Mouse (Mus musculus) MEL (cell line): ENCODE measurements around the gene Opa1. TPM values are rescaled to one million over a fixed set of nuclear protein-coding genes. Genes with fewer than 3 reads are reported as not detected.

ENCODE experiments used
- DNase-seq: peaks from one replicate; pipeline ENCODE4 v3.0.0; 2011; ENCODE audit warnings: low read depth, low spot score
- H3K27ac ChIP-seq: 2 replicates; pipeline ENCODE4 v1.5.1; 2012; ENCODE audit warnings: low read depth, mild to moderate bottlenecking, control low read depth, low read length, moderate library complexity; ENCODE audit not compliant: control insufficient read depth
- H3K27me3 ChIP-seq, 2 experiments: fragments of 150-350 bp in 1 of 2; sonication (generic) in 1 of 2; 2 replicates each; pipeline ENCODE4 v1.6.1; 2012; ENCODE audit warnings: low read length in 2 of 2, mild to moderate bottlenecking in 2 of 2, improper control_type of control experiment in 1 of 2, moderate library complexity in 1 of 2; ENCODE audit not compliant: insufficient read depth in 2 of 2, control insufficient read depth in 1 of 2
- H3K36me3 ChIP-seq, 2 experiments: 2 replicates each; pipeline ENCODE4 v1.6.1; 2012 to 2014; ENCODE audit warnings: low read length in 2 of 2, improper control_type of control experiment in 1 of 2, inconsistent platforms in 1 of 2, mild to moderate bottlenecking in 1 of 2; ENCODE audit not compliant: insufficient read depth in 2 of 2, control insufficient read depth in 1 of 2
- H3K4me1 ChIP-seq, 2 experiments: fragments of 150-350 bp in 1 of 2; sonication (generic) in 1 of 2; 2 replicates each; pipeline ENCODE4 v1.6.1; 2012; ENCODE audit warnings: low read length in 2 of 2, improper control_type of control experiment in 1 of 2, mild to moderate bottlenecking in 1 of 2; ENCODE audit not compliant: insufficient read depth in 2 of 2, control insufficient read depth in 1 of 2
- H3K4me3 ChIP-seq, 2 experiments: fragments of 150-350 bp in 1 of 2; sonication (generic) in 1 of 2; 2 replicates each; pipeline ENCODE4 v1.5.1; 2012; ENCODE audit warnings: low read depth in 2 of 2, low read length in 2 of 2, mild to moderate bottlenecking in 2 of 2, moderate library complexity in 2 of 2, control low read depth in 1 of 2, improper control_type of control experiment in 1 of 2; ENCODE audit not compliant: control insufficient read depth in 1 of 2, insufficient read depth in 1 of 2
- H3K79me2 ChIP-seq: 2 replicates; pipeline ENCODE4 v1.6.1; 2012; ENCODE audit warnings: mild to moderate bottlenecking, low read length, moderate library complexity; ENCODE audit not compliant: control insufficient read depth, poor library complexity, insufficient read depth
- H3K9ac ChIP-seq: 2 replicates; pipeline ENCODE4 v1.6.1; 2012; ENCODE audit warnings: low read depth, mild to moderate bottlenecking, control low read depth, low read length, moderate library complexity; ENCODE audit not compliant: control insufficient read depth, poor library complexity, severe bottlenecking
- H3K9me3 ChIP-seq: fragments of 150-350 bp; sonication (generic); replicated peaks from 2 replicates; pipeline ENCODE4 v1.6.1; 2012; ENCODE audit warnings: mild to moderate bottlenecking, low read length, improper control_type of control experiment, moderate library complexity; ENCODE audit not compliant: insufficient read depth
- CTCF ChIP-seq, 3 experiments: IDR thresholded peaks in 2 of 3; conservative IDR thresholded peaks in 1 of 3; 2 replicates each; pipeline ENCODE4 v1.5.1; 2011 to 2012; ENCODE audit warnings: low read length in 3 of 3, low read depth in 2 of 3, mild to moderate bottlenecking in 2 of 3, improper control_type of control experiment in 1 of 3, inconsistent platforms in 1 of 3, mixed read lengths in 1 of 3, moderate library complexity in 1 of 3; ENCODE audit not compliant: control insufficient read depth in 1 of 3, insufficient read depth in 1 of 3, poor library complexity in 1 of 3, severe bottlenecking in 1 of 3
- ETS1 ChIP-seq: IDR thresholded peaks from 2 replicates; pipeline ENCODE4 v1.6.1; 2012; ENCODE audit warnings: low read depth, mild to moderate bottlenecking, inconsistent platforms, low read length, improper control_type of control experiment, moderate library complexity
- GABPA ChIP-seq: IDR thresholded peaks from 2 replicates; pipeline ENCODE4 v1.6.1; 2012; ENCODE audit warnings: low read depth, mild to moderate bottlenecking, inconsistent platforms, low read length, improper control_type of control experiment, moderate library complexity
- GATA1 ChIP-seq: IDR thresholded peaks from 2 replicates; pipeline ENCODE4 v1.6.1; 2011; ENCODE audit warnings: low read depth, low read length, improper control_type of control experiment
- HCFC1 ChIP-seq: IDR thresholded peaks from 2 replicates; pipeline ENCODE4 v1.6.1; 2012; ENCODE audit warnings: low read depth, mild to moderate bottlenecking, inconsistent platforms, low read length, improper control_type of control experiment, moderate library complexity
- MAX ChIP-seq: IDR thresholded peaks from 2 replicates; pipeline ENCODE4 v1.6.1; 2011; ENCODE audit warnings: low read length, improper control_type of control experiment
- MAZ ChIP-seq: IDR thresholded peaks from 2 replicates; pipeline ENCODE4 v1.6.1; 2012; ENCODE audit warnings: low read depth, mild to moderate bottlenecking, inconsistent platforms, low read length, improper control_type of control experiment
- MYB ChIP-seq: IDR thresholded peaks from 2 replicates; pipeline ENCODE4 v1.6.1; 2011; ENCODE audit warnings: mild to moderate bottlenecking, low read depth, low read length, improper control_type of control experiment
- MYC ChIP-seq: IDR thresholded peaks from 2 replicates; pipeline ENCODE4 v1.6.1; 2011; ENCODE audit warnings: low read depth, mild to moderate bottlenecking, low read length, improper control_type of control experiment, moderate library complexity
- NELFE ChIP-seq: IDR thresholded peaks from 2 replicates; pipeline ENCODE4 v1.6.1; 2011; ENCODE audit warnings: low read depth, low read length, improper control_type of control experiment
- POLR2AphosphoS2 ChIP-seq: IDR thresholded peaks from 2 replicates; pipeline ENCODE4 v1.6.1; 2011; ENCODE audit warnings: low read length, improper control_type of control experiment
- POLR2AphosphoS5 ChIP-seq: IDR thresholded peaks from 2 replicates; pipeline ENCODE4 v1.6.1; 2012; ENCODE audit warnings: low read depth, borderline replicate concordance, mild to moderate bottlenecking, inconsistent platforms, low read length, moderate library complexity, mixed read lengths
- RAD21 ChIP-seq: IDR thresholded peaks from 2 replicates; pipeline ENCODE4 v1.6.1; 2011; ENCODE audit warnings: mild to moderate bottlenecking, low read depth, low read length, improper control_type of control experiment
- SMC3 ChIP-seq: IDR thresholded peaks from 2 replicates; pipeline ENCODE4 v1.6.1; 2011; ENCODE audit warnings: low read depth, low read length, improper control_type of control experiment
- TAL1 ChIP-seq: IDR thresholded peaks from 2 replicates; pipeline ENCODE4 v1.6.1; 2012; ENCODE audit warnings: mild to moderate bottlenecking, inconsistent platforms, low read length, moderate library complexity, mixed read lengths
- UBTF ChIP-seq: IDR thresholded peaks from 2 replicates; pipeline ENCODE4 v1.6.1; 2012; ENCODE audit warnings: low read depth, mild to moderate bottlenecking, inconsistent platforms, low read length, improper control_type of control experiment, moderate library complexity, borderline replicate concordance; ENCODE audit not compliant: insufficient read depth
- ZNF384 ChIP-seq: IDR thresholded peaks from 2 replicates; pipeline ENCODE4 v1.6.1; 2012; ENCODE audit warnings: low read depth, mild to moderate bottlenecking, inconsistent platforms, low read length, improper control_type of control experiment
- polyA plus RNA-seq, 2 experiments: library from polyadenylated mRNA; stranded (reverse) in 1 of 2; unstranded in 1 of 2; fragments of >175 nt in 1 of 2; fragments of >200 nt in 1 of 2; gene quantifications; 2 replicates each; pipeline versions ENCODE4 v1.2.1 to v1.2.4; 2012; ENCODE audit warnings: low replicate concordance in 2 of 2, low read depth in 1 of 2; ENCODE audit not compliant: insufficient read length in 2 of 2, insufficient read depth in 1 of 2, missing spikeins in 1 of 2
- total RNA-seq: library from RNA; depleted of rRNA; stranded (reverse); fragments of 300-350 nt; gene quantifications from 2 replicates; pipeline ENCODE4 v1.2.3, GENCODE M21; 2012

Gene Opa1
- total and polyA plus RNA-seq, 3 experiments = 43.4 to 56.1 (median 45.6) TPM

DNA sequence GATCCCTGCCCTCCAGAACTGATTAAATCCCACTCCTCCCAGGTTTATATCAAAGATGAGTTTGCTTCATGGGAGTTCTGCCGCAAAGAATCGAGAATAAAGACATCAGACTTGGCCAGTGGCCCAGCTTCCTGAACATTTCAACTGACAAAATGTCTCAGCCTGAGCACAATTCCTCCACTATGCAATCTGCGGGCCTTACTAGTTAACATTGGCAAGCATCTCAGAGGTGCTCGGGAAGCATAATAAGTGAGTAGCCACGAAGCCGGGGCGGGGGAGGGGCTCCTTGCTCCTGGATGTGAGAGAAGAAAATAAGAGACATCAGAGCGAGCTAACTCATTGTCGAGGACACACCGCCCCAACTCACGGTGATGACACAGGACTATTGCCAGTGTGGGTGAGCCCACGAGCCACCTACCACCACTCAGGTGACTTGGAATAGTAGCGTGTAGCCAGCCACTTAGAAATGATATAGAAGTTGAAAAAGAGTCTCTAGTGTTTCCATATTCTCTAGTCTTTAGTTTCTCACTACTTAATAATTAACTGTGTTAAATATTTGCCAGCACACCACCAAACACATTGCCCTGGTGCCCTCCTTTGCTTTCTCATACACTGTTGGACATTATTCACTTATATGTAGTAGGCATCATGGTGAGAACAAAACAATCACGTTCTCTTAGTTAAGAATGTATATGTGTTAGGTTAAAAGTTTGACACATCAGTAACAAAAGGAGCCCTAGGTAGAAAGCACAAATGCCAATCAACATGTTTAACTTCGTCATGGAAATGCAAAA is 42.5 kb upstream of the Opa1 start (continued):
- TF ChIP-seq POLR2AphosphoS2 = no peak
- no peak for TF ChIP-seq CTCF (IDR thresholded peaks at IDR 0.05 in 2 of 3, conservative IDR thresholded peaks at IDR 0.05 in 1 of 3; ENCODE audit: control insufficient read depth in 1 of 3, insufficient read depth in 1 of 3, low read depth in 2 of 3, low read length in 3 of 3, poor library complexity in 1 of 3, severe bottlenecking in 1 of 3)
- TF ChIP-seq NELFE = no peak
- TF ChIP-seq, all 39 proteins: peak for 0

DNA sequence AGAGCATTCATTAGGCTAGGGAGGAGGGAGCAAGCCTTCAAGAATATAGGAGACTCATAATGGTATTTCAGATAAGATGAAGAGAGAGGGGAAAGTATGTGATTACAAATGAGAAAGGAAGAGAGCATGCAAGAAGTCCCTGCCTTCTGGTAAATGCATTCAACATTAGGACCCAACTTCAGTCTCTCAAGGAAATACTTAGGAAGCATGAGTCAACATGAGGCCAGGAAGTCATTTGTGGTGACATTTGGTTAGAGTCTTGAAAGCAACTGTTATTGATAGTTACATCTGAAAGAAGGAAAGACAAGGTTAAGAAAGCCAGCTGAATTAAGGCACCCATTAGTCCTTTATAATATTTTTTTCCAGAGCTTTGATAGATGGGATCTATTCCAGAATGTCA is 39.2 kb upstream of the Opa1 start:
- no peak for DNase-seq
- H3K36me3 ChIP-seq = no peaks in the 10 kb centered on the region
- TF ChIP-seq RAD21 (no peak), TAL1 (no peak), HCFC1 (no peak), MYB (no peak), POLR2AphosphoS5 (no peak), ETS1 (no peak), MAZ (no peak), MYC (no peak)
- H3K9me3 ChIP-seq = no peaks in the 10 kb centered on the region
- H3K79me2 ChIP-seq = no peaks in the 10 kb centered on the region
- H3K9ac ChIP-seq = no peak overlapping the region
- no peaks in the 10 kb centered on the region for H3K27me3 ChIP-seq
- no peak overlapping the region for H3K27ac ChIP-seq
- no peaks in the 10 kb centered on the region for H3K4me1 ChIP-seq
- H3K4me3 ChIP-seq = no peak overlapping the region

GRCm38 (mm10) chr16:29541261-29541683 is 37.9 kb upstream of the Opa1 start:
- H3K9me3 ChIP-seq = no peaks in the 10 kb centered on the region
- H3K36me3 ChIP-seq = no peaks in the 10 kb centered on the region
- no peak for TF ChIP-seq SMC3
- no peak for TF ChIP-seq TAL1
- TF ChIP-seq GABPA = no peak
- TF ChIP-seq MAX = no peak
- no peak for TF ChIP-seq NELFE
- TF ChIP-seq CTCF (IDR thresholded peaks at IDR 0.05 in 2 of 3, conservative IDR thresholded peaks at IDR 0.05 in 1 of 3; ENCODE audit: control insufficient read depth in 1 of 3, insufficient read depth in 1 of 3, low read depth in 2 of 3, low read length in 3 of 3, poor library complexity in 1 of 3, severe bottlenecking in 1 of 3) = no peak
- TF ChIP-seq GATA1 = no peak
- no peak for TF ChIP-seq HCFC1
- no peak for TF ChIP-seq ZNF384
- no peak for TF ChIP-seq UBTF
- TF ChIP-seq, all 39 proteins: peak for 0
- Histone ChIP-seq H3K4me3 (no peak overlapping the region), H3K9ac (no peak overlapping the region), H3K79me2 (no peaks in the 10 kb centered on the region), H3K27me3 (no peaks in the 10 kb centered on the region), H3K27ac (no peak overlapping the region), H3K4me1 (no peaks in the 10 kb centered on the region)
- DNase-seq = no peak
